Mouse (Mus musculus): ENCODE data around the gene Tenm2. TPM values are rescaled to one million over a fixed set of nuclear protein-coding genes. Genes with fewer than 3 reads are reported as not detected.

Gene Tenm2
- polyA plus RNA-seq, 1 experiment from 2014 or later, result 5.6 TPM

DNA sequence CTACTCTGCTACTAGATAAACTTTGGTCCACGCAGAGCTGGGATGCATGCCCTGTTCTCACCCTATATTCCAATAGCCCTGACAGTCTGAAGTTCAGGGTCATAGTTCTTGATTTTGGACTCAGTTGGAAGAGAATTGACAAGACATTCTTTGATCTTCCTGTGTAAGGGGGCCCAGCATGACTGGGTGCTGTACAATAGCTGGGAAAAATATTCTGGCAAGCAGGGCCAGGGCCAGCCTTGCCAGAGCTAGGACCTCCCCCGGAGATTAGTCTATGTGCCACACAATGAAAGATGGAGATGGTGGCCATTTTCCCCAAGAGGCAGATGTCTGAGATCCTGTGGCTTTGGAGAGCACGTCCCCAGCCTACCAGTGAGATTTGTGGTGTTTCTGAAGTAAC is 1021.2 kb downstream of the Tenm2 start:
- Histone ChIP-seq H3K36me3 (no peaks in the 10 kb centered on the region), H3K27ac (no peak overlapping the region), H3K9ac (no peak overlapping the region), H3K4me3 (no peak overlapping the region), H3K4me2 (no peak overlapping the region), H3K9me3 (no peaks in the 10 kb centered on the region), H3K27me3 (no peaks in the 10 kb centered on the region), H3K4me1 (no peaks in the 10 kb centered on the region)
- WGBS, result 90% methylated on average over 3 of the region's 3 CpGs
- no peak for ATAC-seq (ENCODE audit: insufficient number of reproducible peaks, low FRiP score, low TSS enrichment, low read depth)

DNA sequence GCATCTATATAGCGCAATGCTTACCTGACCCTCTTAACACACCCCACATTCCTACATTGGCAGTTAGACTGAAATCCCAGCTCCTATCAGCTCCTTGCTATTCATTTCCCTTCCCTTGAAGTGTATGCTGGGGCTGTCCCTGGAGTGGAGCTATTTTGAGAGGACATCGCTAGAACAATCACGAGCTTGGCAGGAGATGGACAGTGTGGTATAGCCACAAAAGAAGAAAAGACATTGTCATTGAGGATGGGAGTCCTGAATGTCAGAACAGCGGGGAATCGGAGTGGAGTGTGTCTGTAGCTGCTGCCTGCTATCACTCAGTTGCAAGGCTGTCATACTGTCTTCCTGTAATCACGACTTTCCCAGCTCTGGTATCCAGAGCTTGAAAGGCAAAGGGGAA is 1031.4 kb downstream of the Tenm2 start:
- Histone ChIP-seq H3K9me3 (no peaks in the 10 kb centered on the region), H3K27me3 (no peaks in the 10 kb centered on the region), H3K4me1 (no peaks in the 10 kb centered on the region), H3K9ac (no peak overlapping the region), H3K27ac (no peak overlapping the region), H3K36me3 (no peaks in the 10 kb centered on the region), H3K4me3 (no peak overlapping the region), H3K4me2 (no peak overlapping the region)
- WGBS, result 76% methylated on average over 6 of the region's 6 CpGs
- ATAC-seq (ENCODE audit: insufficient number of reproducible peaks, low FRiP score, low TSS enrichment, low read depth), result no peak

DNA sequence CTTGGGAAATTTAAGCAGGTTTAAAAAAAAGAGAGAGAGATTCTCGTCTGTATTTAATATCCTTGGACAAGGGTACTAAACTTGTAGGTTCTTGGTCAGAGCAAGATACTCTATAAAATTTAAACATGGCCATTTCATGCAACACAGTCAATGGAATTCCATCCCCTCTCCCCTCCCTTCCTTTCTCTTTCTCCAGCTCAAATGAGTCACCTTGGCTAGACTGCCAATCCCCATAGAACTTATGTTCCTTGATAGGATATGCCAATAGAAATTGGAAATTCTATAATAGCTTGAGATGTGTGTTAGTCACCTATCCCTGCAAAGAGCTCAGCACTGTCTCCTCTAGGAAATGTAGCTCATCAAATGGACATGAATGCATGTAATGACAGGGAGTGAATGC is 1031.9 kb downstream of the Tenm2 start:
- 38% methylated on average over 1 of the region's 1 CpGs for WGBS

DNA sequence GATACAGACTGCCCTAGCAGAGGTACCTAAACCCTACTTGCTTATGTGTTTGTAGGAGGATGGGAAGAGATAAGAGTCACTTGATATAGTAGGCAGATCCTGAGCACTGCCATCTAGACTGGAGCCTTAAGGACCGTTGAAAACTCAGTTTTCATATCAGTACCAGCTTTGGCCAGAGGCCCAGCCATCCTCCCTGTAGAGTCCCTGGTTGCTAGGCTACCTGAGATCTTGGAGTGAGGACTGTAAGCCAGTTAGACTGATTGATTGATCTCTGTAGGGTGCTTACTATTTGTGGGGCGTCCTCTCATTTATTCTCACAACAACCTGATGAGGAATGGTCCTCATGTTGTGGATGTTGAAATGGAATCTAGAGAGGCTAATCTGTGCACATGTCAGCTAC is 1041.4 kb downstream of the Tenm2 start:
- H3K4me1 ChIP-seq, result no peaks in the 10 kb centered on the region
- no peak overlapping the region for H3K27ac ChIP-seq
- no peaks in the 10 kb centered on the region for H3K36me3 ChIP-seq
- no peak for ATAC-seq (ENCODE audit: insufficient number of reproducible peaks, low FRiP score, low TSS enrichment, low read depth)
- no peak overlapping the region for H3K4me3 ChIP-seq
- no peaks in the 10 kb centered on the region for H3K9me3 ChIP-seq
- H3K4me2 ChIP-seq, result no peak overlapping the region
- no peaks in the 10 kb centered on the region for H3K27me3 ChIP-seq
- no peak overlapping the region for H3K9ac ChIP-seq
- 69% methylated on average over 2 of the region's 2 CpGs for WGBS

More for the DNA sequence above, 1031.9 kb downstream of the Tenm2 start:
- ATAC-seq (ENCODE audit: insufficient number of reproducible peaks, low FRiP score, low TSS enrichment, low read depth), result no peak
- Histone ChIP-seq H3K9me3 (no peaks in the 10 kb centered on the region), H3K27me3 (no peaks in the 10 kb centered on the region), H3K4me3 (no peak overlapping the region), H3K27ac (no peak overlapping the region), H3K4me2 (no peak overlapping the region), H3K36me3 (no peaks in the 10 kb centered on the region), H3K9ac (no peak overlapping the region), H3K4me1 (no peaks in the 10 kb centered on the region)

DNA sequence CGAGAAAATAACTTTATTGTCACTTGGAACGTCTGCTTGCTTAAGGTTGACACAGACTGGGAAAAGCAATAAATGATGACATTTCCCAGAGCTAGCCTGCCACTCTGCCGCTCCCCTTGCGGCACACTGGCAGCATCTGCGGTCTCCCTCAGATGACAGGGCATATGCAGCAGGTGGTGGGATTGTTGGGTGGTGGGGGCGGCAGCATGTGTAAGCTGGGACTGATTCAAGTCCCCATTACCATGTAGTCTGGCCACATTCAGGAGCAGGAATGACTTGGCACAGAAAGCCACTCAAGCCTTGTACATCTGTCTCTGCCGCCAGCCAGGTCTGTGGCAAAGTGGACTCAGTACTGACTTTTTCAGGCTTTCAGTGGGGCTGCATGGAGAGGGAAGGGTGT is 1059.7 kb downstream of the Tenm2 start:
- Histone ChIP-seq H3K4me2 (no peak overlapping the region), H3K4me1 (peaks cover 5% of the 10 kb centered on the region; the same call in 1 of the 2 replicates), H3K4me3 (no peak overlapping the region), H3K36me3 (no peaks in the 10 kb centered on the region), H3K9me3 (no peaks in the 10 kb centered on the region), H3K27me3 (no peaks in the 10 kb centered on the region), H3K27ac (no peak overlapping the region), H3K9ac (no peak overlapping the region)
- WGBS, result 55% methylated on average over 7 of the region's 7 CpGs
- no peak for ATAC-seq (ENCODE audit: insufficient number of reproducible peaks, low FRiP score, low TSS enrichment, low read depth)

DNA sequence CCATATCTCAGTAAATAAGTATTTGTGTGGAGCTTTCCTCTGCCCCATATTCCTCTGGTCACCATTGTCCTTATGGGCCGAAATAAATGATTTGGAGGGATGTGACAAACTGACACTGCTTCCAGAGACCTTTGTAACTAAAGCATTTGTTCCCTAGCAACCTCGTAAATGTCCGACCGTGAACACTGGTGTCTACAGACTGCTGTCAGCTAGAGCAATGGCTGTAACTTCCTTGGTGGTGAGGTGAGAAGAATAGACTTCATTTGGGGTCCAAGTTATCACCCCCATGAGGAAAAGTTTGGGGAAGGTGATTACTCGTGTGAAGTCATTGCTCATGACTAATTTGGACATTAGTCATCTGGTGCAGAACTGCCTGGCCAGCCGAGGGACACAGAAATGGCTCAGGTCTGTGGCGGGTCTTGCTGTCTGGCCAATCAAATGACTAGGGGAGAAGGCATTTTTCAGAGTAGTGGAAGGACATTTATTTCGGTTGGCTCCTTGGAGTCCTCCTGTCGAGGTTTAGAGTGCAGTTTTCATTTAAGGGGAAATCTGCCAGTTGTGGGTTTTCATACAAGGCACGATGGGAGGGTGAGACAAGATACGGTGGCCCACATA is 1062.6 kb downstream of the Tenm2 start:
- H3K36me3 ChIP-seq, result no peaks in the 10 kb centered on the region
- H3K27ac ChIP-seq, result no peak overlapping the region
- H3K9ac ChIP-seq, result no peak overlapping the region
- no peak overlapping the region for H3K4me3 ChIP-seq
- H3K27me3 ChIP-seq, result no peaks in the 10 kb centered on the region
- WGBS, result 61% methylated on average over 11 of the region's 11 CpGs
- H3K9me3 ChIP-seq, result no peaks in the 10 kb centered on the region
- peaks cover 10% of the 10 kb centered on the region; the same call in 1 of the 2 replicates for H3K4me1 ChIP-seq
- no peak for ATAC-seq (ENCODE audit: insufficient number of reproducible peaks, low FRiP score, low TSS enrichment, low read depth)
- no peak overlapping the region for H3K4me2 ChIP-seq

DNA sequence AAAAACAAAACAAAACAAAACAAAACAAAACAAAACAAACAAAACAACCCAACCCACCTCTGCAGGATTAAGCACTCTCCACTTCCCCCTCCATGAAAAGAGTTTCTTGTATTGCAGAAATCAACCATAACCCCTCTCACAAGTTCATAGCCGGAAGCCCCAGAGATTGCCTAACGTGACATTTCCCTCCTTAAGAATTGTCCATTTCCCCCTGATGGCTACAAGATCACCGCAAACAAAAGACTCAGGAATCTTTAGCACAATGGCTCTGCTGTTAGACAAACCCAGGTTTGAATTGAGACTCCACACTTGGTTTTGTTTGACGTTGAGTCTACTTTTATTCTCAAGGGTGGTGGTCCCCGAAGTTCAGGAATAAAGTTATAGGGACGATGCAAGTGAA is 1063.2 kb downstream of the Tenm2 start:
- Histone ChIP-seq H3K4me3 (no peak overlapping the region), H3K9me3 (no peaks in the 10 kb centered on the region), H3K27ac (no peak overlapping the region), H3K4me2 (no peak overlapping the region), H3K9ac (no peak overlapping the region), H3K27me3 (no peaks in the 10 kb centered on the region), H3K4me1 (peaks cover 10% of the 10 kb centered on the region; the same call in 1 of the 2 replicates), H3K36me3 (no peaks in the 10 kb centered on the region)
- WGBS, result 89% methylated on average over 6 of the region's 6 CpGs
- no peak for ATAC-seq (ENCODE audit: insufficient number of reproducible peaks, low FRiP score, low TSS enrichment, low read depth)

DNA sequence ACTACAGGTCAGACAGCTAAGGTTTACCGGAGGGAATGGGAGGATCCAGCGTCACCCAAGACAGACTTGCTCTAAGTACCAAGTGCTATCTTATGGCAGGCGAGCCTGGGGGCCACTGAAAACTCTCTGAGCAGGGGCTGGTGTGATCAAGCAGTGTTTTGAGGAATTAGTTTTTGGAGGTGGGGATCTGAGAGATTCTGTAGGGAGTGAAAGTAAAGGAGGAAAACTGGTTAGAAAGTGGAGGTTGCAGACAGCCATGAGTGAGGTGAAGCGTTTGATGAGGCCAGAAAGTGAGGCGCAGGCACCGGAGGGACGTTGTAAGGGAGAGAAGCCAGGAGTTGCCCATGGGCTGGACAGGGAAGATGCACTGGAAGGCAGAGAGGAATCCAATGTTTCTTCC is 1063.8 kb downstream of the Tenm2 start:
- H3K4me3 ChIP-seq, result no peak overlapping the region
- no peak overlapping the region for H3K9ac ChIP-seq
- H3K9me3 ChIP-seq, result no peaks in the 10 kb centered on the region
- peaks cover 10% of the 10 kb centered on the region; the same call in 1 of the 2 replicates for H3K4me1 ChIP-seq
- no peak overlapping the region for H3K4me2 ChIP-seq
- WGBS, result 80% methylated on average over 7 of the region's 7 CpGs
- no peak for ATAC-seq (ENCODE audit: insufficient number of reproducible peaks, low FRiP score, low TSS enrichment, low read depth)
- H3K27ac ChIP-seq, result no peak overlapping the region
- H3K27me3 ChIP-seq, result no peaks in the 10 kb centered on the region
- H3K36me3 ChIP-seq, result no peaks in the 10 kb centered on the region

DNA sequence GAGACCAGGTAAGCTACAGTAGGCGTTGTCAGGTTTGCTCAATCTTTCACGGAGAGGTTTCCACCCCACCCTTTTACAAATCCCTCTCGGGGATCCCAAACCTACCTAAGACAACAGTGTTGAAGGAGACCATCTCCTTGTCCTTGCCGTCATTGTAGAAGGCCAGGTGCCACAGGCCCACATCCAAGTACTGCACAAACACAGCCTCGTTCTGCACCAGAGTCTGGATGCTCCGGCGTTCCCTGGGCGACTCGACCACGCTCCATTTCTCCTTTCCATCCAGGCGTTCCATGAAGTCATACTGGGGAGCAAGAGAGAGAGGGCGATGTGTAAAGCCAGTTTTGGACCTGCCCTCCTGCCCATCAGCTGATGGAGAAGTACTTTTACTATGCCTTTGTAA is 1064.5 kb downstream of the Tenm2 start:
- Histone ChIP-seq H3K36me3 (no peaks in the 10 kb centered on the region), H3K9me3 (no peaks in the 10 kb centered on the region), H3K27me3 (no peaks in the 10 kb centered on the region), H3K9ac (no peak overlapping the region), H3K4me3 (no peak overlapping the region), H3K27ac (no peak overlapping the region), H3K4me1 (peaks cover 10% of the 10 kb centered on the region; the same call in 1 of the 2 replicates), H3K4me2 (no peak overlapping the region)
- ATAC-seq (ENCODE audit: insufficient number of reproducible peaks, low FRiP score, low TSS enrichment, low read depth), result no peak
- 92% methylated on average over 12 of the region's 12 CpGs for WGBS

DNA sequence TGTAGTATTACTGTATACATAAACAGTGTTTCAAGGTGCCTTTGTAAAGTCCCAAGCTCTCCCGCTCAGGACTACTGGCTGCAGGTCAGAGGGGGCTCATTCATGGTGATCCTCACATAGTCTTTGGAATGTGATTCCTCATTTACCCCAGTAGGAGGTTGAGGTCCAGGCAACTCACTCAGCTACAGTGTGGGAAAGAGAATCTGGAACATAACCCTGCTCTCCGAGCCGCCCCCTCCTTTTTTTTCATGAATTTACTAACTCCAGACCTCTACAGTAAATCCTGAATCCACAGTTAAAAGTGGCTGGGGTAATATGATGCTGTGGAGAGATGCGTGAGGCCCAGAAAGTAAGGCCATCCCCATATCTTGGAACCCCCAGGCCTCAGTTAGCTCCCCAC is 1066.0 kb downstream of the Tenm2 start:
- H3K4me2 ChIP-seq, result no peak overlapping the region
- 0 out of 2 replicates have a peak, but pooled peaks cover 5% of the 10 kb centered on the region for H3K4me1 ChIP-seq
- H3K9ac ChIP-seq, result no peak overlapping the region
- no peak overlapping the region for H3K27ac ChIP-seq
- no peaks in the 10 kb centered on the region for H3K36me3 ChIP-seq
- WGBS, result 44% methylated on average over 4 of the region's 4 CpGs
- no peak for ATAC-seq (ENCODE audit: insufficient number of reproducible peaks, low FRiP score, low TSS enrichment, low read depth)
- no peak overlapping the region for H3K4me3 ChIP-seq
- no peaks in the 10 kb centered on the region for H3K9me3 ChIP-seq
- H3K27me3 ChIP-seq, result no peaks in the 10 kb centered on the region

DNA sequence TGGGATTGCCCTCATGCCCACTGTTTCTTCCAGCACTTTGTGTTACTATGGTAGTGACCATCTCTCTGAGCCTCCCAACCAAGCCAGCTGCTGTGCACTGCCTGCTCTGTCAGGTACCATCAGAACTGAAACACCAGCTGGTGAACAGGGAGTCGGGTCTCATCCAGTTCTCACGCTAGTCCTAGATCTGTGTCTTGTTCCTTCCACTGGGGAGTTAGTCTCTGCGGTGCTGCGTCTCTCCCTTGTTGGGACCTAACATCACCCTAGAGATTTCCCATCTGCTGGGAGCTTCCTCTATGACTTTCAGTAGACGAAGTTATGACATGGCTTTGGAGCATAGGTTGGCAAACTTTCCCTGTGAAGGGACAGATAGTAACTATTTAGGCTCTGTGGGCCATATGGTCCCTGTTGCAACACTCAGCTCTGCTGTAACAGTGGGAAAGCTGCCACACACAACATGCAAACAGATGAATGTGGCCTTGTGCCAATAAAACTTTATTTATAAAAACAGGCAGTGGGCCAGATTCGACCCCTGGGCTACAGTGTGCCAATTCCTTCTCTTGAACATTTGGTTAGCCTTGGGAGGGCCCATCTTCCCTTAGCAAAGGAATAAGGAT is 1066.7 kb downstream of the Tenm2 start:
- H3K9ac ChIP-seq, result no peak overlapping the region
- ATAC-seq (ENCODE audit: insufficient number of reproducible peaks, low FRiP score, low TSS enrichment, low read depth), result no peak
- no peaks in the 10 kb centered on the region for H3K27me3 ChIP-seq
- no peak overlapping the region for H3K4me2 ChIP-seq
- no peaks in the 10 kb centered on the region for H3K9me3 ChIP-seq
- 0 out of 2 replicates have a peak, but pooled peaks cover 5% of the 10 kb centered on the region for H3K4me1 ChIP-seq
- H3K4me3 ChIP-seq, result no peak overlapping the region
- H3K36me3 ChIP-seq, result no peaks in the 10 kb centered on the region
- H3K27ac ChIP-seq, result no peak overlapping the region
- 77% methylated on average over 6 of the region's 6 CpGs for WGBS

DNA sequence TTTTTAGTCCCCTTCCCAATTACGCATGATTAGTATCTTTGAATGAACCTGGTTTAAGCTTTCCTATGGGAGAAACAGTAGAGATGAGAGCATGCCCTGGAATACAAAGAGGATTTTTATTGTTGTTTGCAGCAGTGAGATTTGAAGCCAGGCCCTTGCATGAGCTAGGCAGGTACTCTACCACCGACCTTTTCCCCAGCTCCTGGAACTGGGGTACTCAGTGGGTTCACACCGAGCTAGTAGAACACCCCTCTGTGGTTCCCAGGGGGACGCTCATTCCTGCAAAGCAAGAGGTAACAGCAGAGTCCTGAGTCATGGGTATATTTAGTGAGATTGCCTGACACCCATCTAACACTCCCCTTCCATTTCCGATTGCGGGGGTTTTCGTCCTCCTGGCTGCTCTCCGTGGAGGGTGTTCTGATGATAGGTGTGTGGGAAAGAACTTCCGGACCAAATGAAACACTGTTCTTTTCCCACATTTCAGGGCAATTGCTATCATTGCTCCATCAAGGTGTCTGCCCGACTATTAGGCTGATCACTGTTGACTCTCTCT is 1067.9 kb downstream of the Tenm2 start:
- ATAC-seq (ENCODE audit: insufficient number of reproducible peaks, low FRiP score, low TSS enrichment, low read depth), result no peak
- H3K9me3 ChIP-seq, result no peaks in the 10 kb centered on the region
- H3K4me1 ChIP-seq, result 0 out of 2 replicates have a peak, but pooled peaks cover 5% of the 10 kb centered on the region
- WGBS, result 86% methylated on average over 10 of the region's 10 CpGs
- no peak overlapping the region for H3K4me2 ChIP-seq
- H3K27ac ChIP-seq, result no peak overlapping the region
- H3K9ac ChIP-seq, result no peak overlapping the region
- no peak overlapping the region for H3K4me3 ChIP-seq
- H3K36me3 ChIP-seq, result no peaks in the 10 kb centered on the region
- no peaks in the 10 kb centered on the region for H3K27me3 ChIP-seq
